Mouse (Mus musculus): Measurements from ENCODE around the gene Lmod3. TPM values are rescaled to one million over a fixed set of nuclear protein-coding genes. Genes with fewer than 3 reads are reported as not detected.

The Lmod3 gene
- not detected for total RNA-seq (2021)

GRCm38 (mm10) chr6:97252711-97253221, at the start of gene Lmod3:
Gene Lmod3, minus strand, starts transcription at chr6:97252759.
- no peak for DNase-seq (ENCODE audit: extremely low spot score in 1 of 2, low spot score in 1 of 2)

- no peak for DNase-seq (ENCODE audit: extremely low spot score in 1 of 2, low spot score in 1 of 2)
Measured at GRCm38 (mm10) chr6:97302303-97302702, 49.7 kb upstream of the Lmod3 start.

GRCm38 (mm10) chr6:97300659-97301058, 48.1 kb upstream of the Lmod3 start:
- no peak for DNase-seq (ENCODE audit: extremely low spot score in 1 of 2, low spot score in 1 of 2)

- no peak for DNase-seq (ENCODE audit: extremely low spot score in 1 of 2, low spot score in 1 of 2)
Measured at GRCm38 (mm10) chr6:97300180-97300579, 47.6 kb upstream of the Lmod3 start.

GRCm38 (mm10) chr6:97297151-97297550, 44.6 kb upstream of the Lmod3 start:
- no peak for DNase-seq (ENCODE audit: extremely low spot score in 1 of 2, low spot score in 1 of 2)

- DNase-seq (ENCODE audit: extremely low spot score in 1 of 2, low spot score in 1 of 2), result no peak
Measured at GRCm38 (mm10) chr6:97295866-97296527, 43.4 kb upstream of the Lmod3 start.

- DNase-seq (ENCODE audit: extremely low spot score in 1 of 2, low spot score in 1 of 2), result no peak
Measured at GRCm38 (mm10) chr6:97295416-97295815, 42.9 kb upstream of the Lmod3 start.

GRCm38 (mm10) chr6:97293667-97294569, 41.4 kb upstream of the Lmod3 start:
- no peak for DNase-seq (ENCODE audit: extremely low spot score in 1 of 2, low spot score in 1 of 2)

GRCm38 (mm10) chr6:97292894-97293293, 40.3 kb upstream of the Lmod3 start:
- DNase-seq (ENCODE audit: extremely low spot score in 1 of 2, low spot score in 1 of 2), result no peak

GRCm38 (mm10) chr6:97292096-97292495, 39.5 kb upstream of the Lmod3 start:
- no peak for DNase-seq (ENCODE audit: extremely low spot score in 1 of 2, low spot score in 1 of 2)

GRCm38 (mm10) chr6:97291159-97291908, 38.8 kb upstream of the Lmod3 start:
- DNase-seq (ENCODE audit: extremely low spot score in 1 of 2, low spot score in 1 of 2), result no peak

- DNase-seq (ENCODE audit: extremely low spot score in 1 of 2, low spot score in 1 of 2), result no peak
Measured at GRCm38 (mm10) chr6:97290687-97291086, 38.1 kb upstream of the Lmod3 start.

- no peak for DNase-seq (ENCODE audit: extremely low spot score in 1 of 2, low spot score in 1 of 2)
Measured at GRCm38 (mm10) chr6:97289838-97290237, 37.3 kb upstream of the Lmod3 start.

- DNase-seq (ENCODE audit: extremely low spot score in 1 of 2, low spot score in 1 of 2), result no peak
Measured at GRCm38 (mm10) chr6:97289316-97289820, 36.8 kb upstream of the Lmod3 start.

GRCm38 (mm10) chr6:97288047-97288855, 35.7 kb upstream of the Lmod3 start:
- DNase-seq (ENCODE audit: extremely low spot score in 1 of 2, low spot score in 1 of 2), result no peak

GRCm38 (mm10) chr6:97286332-97286731, 33.8 kb upstream of the Lmod3 start:
- DNase-seq (ENCODE audit: extremely low spot score in 1 of 2, low spot score in 1 of 2), result no peak

GRCm38 (mm10) chr6:97283676-97284075, 31.1 kb upstream of the Lmod3 start:
- no peak for DNase-seq (ENCODE audit: extremely low spot score in 1 of 2, low spot score in 1 of 2)

- no peak for DNase-seq (ENCODE audit: extremely low spot score in 1 of 2, low spot score in 1 of 2)
Measured at GRCm38 (mm10) chr6:97278878-97279277, 26.3 kb upstream of the Lmod3 start.

GRCm38 (mm10) chr6:97278014-97278787, 25.6 kb upstream of the Lmod3 start:
- DNase-seq (ENCODE audit: extremely low spot score in 1 of 2, low spot score in 1 of 2), result peak; percentile 71 to 78

Data from layer of hippocampus, postnatal 25 days (tissue).